Mouse (Mus musculus): ENCODE measurements around the gene Dnajc16.

Dnajc16 gene

GRCm38 (mm10) chr4:141765008-141765407, 25.7 kb downstream of the Dnajc16 start:
- intact Hi-C loops (cut with DNase I) = no loop called here

GRCm38 (mm10) chr4:141763476-141763875, 27.3 kb downstream of the Dnajc16 start:
- intact Hi-C loops (cut with DNase I) = no loop called here

GRCm38 (mm10) chr4:141762102-141762598, 28.6 kb downstream of the Dnajc16 start:
- intact Hi-C loops (cut with DNase I) = no loop called here

GRCm38 (mm10) chr4:141760942-141761341, 29.8 kb downstream of the Dnajc16 start:
- intact Hi-C loops (cut with DNase I) = no loop called here

- intact Hi-C loops (cut with DNase I) = no loop called here
These were observed 31.7 kb downstream of the Dnajc16 start for GRCm38 (mm10) chr4:141758874-141759542.

- intact Hi-C loops (cut with DNase I) = no loop called here
These were observed 33.6 kb downstream of the Dnajc16 start for GRCm38 (mm10) chr4:141757124-141757523.

- intact Hi-C loops (cut with DNase I) = no loop called here
These were observed 35.3 kb downstream of the Dnajc16 start for GRCm38 (mm10) chr4:141755375-141755930.

GRCm38 (mm10) chr4:141752076-141752421, 38.7 kb downstream of the Dnajc16 start:
- intact Hi-C loops (cut with DNase I) = no loop called here

- intact Hi-C loops (cut with DNase I) = no loop called here
These were observed 39.2 kb downstream of the Dnajc16 start for GRCm38 (mm10) chr4:141751419-141752075.

- intact Hi-C loops (cut with DNase I) = no loop called here
These were observed 39.9 kb downstream of the Dnajc16 start for GRCm38 (mm10) chr4:141750826-141751225.

- intact Hi-C loops (cut with DNase I) = no loop called here
These were observed 41.2 kb downstream of the Dnajc16 start for GRCm38 (mm10) chr4:141749557-141749956.

GRCm38 (mm10) chr4:141746578-141747346, 44.0 kb downstream of the Dnajc16 start, which contains the start of gene Agmat:
Agmat (plus strand) TSS chr4:141746672.
- intact Hi-C loops (cut with DNase I) = no loop called here

GRCm38 (mm10) chr4:141742381-141742780, 48.4 kb downstream of the Dnajc16 start:
- intact Hi-C loops (cut with DNase I) = no loop called here

GRCm38 (mm10) chr4:141741856-141742255, 48.9 kb downstream of the Dnajc16 start:
- intact Hi-C loops (cut with DNase I) = no loop called here

GRCm38 (mm10) chr4:141738015-141738414, 52.7 kb downstream of the Dnajc16 start:
- intact Hi-C loops (cut with DNase I) = no loop called here

- intact Hi-C loops (cut with DNase I) = no loop called here
These were observed 53.9 kb downstream of the Dnajc16 start for GRCm38 (mm10) chr4:141736856-141737255.

GRCm38 (mm10) chr4:141735206-141735560, 55.5 kb downstream of the Dnajc16 start:
- intact Hi-C loops (cut with DNase I) = no loop called here

GRCm38 (mm10) chr4:141734446-141735205, 56.1 kb downstream of the Dnajc16 start:
- intact Hi-C loops (cut with DNase I) = no loop called here

- intact Hi-C loops (cut with DNase I) = no loop called here
These were observed 59.0 kb downstream of the Dnajc16 start for GRCm38 (mm10) chr4:141731766-141732165.

- intact Hi-C loops (cut with DNase I) = no loop called here
These were observed 60.3 kb downstream of the Dnajc16 start for GRCm38 (mm10) chr4:141730401-141730800.

- intact Hi-C loops (cut with DNase I) = no loop called here
These were observed 61.5 kb downstream of the Dnajc16 start for GRCm38 (mm10) chr4:141729266-141729665.

All from adrenal gland (tissue).